Mouse (Mus musculus) gastrocnemius, adult 2 months (tissue): ENCODE measurements around the gene Spa17. TPM values are rescaled to one million over a fixed set of nuclear protein-coding genes. Genes with fewer than 3 reads are reported as not detected.

ENCODE experiments used
- DNase-seq: peaks from one replicate; pipeline ENCODE4 v3.0.0; 2022
- H3K27ac ChIP-seq: fragments of 200-600 bp; 2 replicates; pipeline ENCODE4 v1.8.1; 2022; ENCODE audit warnings: mild to moderate bottlenecking
- H3K4me3 ChIP-seq: fragments of 200-600 bp; 2 replicates; pipeline ENCODE4 v1.8.1; 2022; ENCODE audit warnings: mild to moderate bottlenecking, moderate library complexity
- CTCF ChIP-seq: fragments of 200-600 bp; IDR thresholded peaks from 2 replicates; pipeline ENCODE4 v1.8.1; 2022; ENCODE audit warnings: antibody characterized with exemption, mild to moderate bottlenecking, moderate library complexity
- intact Hi-C: fragments of 180-260 bp; cut with DNase I; formaldehyde crosslinking; loops from one replicate; pipeline ENCODE4 v1.15.1; 2025
- long read RNA-seq, 2 experiments: library from polyadenylated mRNA; stranded (forward); transcript quantifications; one replicate each; pipeline ENCODE4 v2.0.0; 2021
- total RNA-seq, 2 experiments: library from RNA; stranded (reverse); gene quantifications; 2 replicates each; pipeline ENCODE4 v1.2.3; 2021

Gene Spa17
- total RNA-seq: 1 to 10 TPM; 3.1 to 4.1 TPM
- long read RNA-seq, experiment 1, partial matches to known transcripts: 1 of 3 reads
- long read RNA-seq, experiment 1, other reads (novel, unspliced or antisense): 0 of 3 reads
- long read RNA-seq, experiment 2, partial matches to known transcripts: 1 of 7 reads
- long read RNA-seq, experiment 2, other reads (novel, unspliced or antisense): 2 of 7 reads

- intact Hi-C loops: loop anchor here (5.0 kb wide), 1 partner anchor 61 kb away; the partner anchor contains the start of gene Nrgn
- H3K27ac ChIP-seq: peak within 1 kb of the TSS; percentile 88
- H3K4me3 ChIP-seq: peak within 1 kb of the TSS; percentile 82
- TF ChIP-seq CTCF: no peak
- DNase-seq: peak; percentile 92
Measured at GRCm38 (mm10) chr9:37613182-37613910, at the start of gene Spa17. Spa17 (minus strand) TSS chr9:37613722.

GRCm38 (mm10) chr9:37663210-37663609, 49.7 kb upstream of the Spa17 start:
- TF ChIP-seq CTCF: no peak
- intact Hi-C loops: no loop called here
- Histone ChIP-seq H3K27ac (no peak overlapping the region), H3K4me3 (no peak overlapping the region)
- DNase-seq: no peak

- Histone ChIP-seq H3K4me3 (no peak overlapping the region), H3K27ac (no peak overlapping the region)
- TF ChIP-seq CTCF: no peak
- intact Hi-C loops: no loop called here
- no peak for DNase-seq
Measured at GRCm38 (mm10) chr9:37659413-37659812, 45.9 kb upstream of the Spa17 start.

- intact Hi-C loops: no loop called here
- peak; percentile 90 for DNase-seq
- no peak; the same call in 1 of the 2 replicates for TF ChIP-seq CTCF
- H3K27ac ChIP-seq: peak within 1 kb of the TSS; percentile 89
- peak within 1 kb of the TSS; percentile 84 for H3K4me3 ChIP-seq
Measured at GRCm38 (mm10) chr9:37656931-37657481, 43.5 kb upstream of the Spa17 start, which contains the start of gene Tbrg1. Tbrg1 (minus strand) TSS chr9:37657312.

GRCm38 (mm10) chr9:37656439-37656881, 42.9 kb upstream of the Spa17 start:
- DNase-seq: no peak
- Histone ChIP-seq H3K4me3 (peak overlapping the region; percentile 84), H3K27ac (peak overlapping the region; percentile 89)
- intact Hi-C loops: no loop called here
- no peak for TF ChIP-seq CTCF

GRCm38 (mm10) chr9:37655961-37656360, 42.4 kb upstream of the Spa17 start:
- H3K4me3 ChIP-seq: peak overlapping the region; percentile 84
- intact Hi-C loops: no loop called here
- TF ChIP-seq CTCF: no peak
- peak overlapping the region; percentile 89 for H3K27ac ChIP-seq
- DNase-seq: no peak

- Histone ChIP-seq H3K27ac (no peak overlapping the region), H3K4me3 (no peak overlapping the region)
- TF ChIP-seq CTCF: no peak
- intact Hi-C loops: no loop called here
- no peak for DNase-seq
Measured at GRCm38 (mm10) chr9:37653836-37654235, 40.3 kb upstream of the Spa17 start.

GRCm38 (mm10) chr9:37650639-37651038, 37.1 kb upstream of the Spa17 start:
- no peak for TF ChIP-seq CTCF
- Histone ChIP-seq H3K4me3 (no peak overlapping the region), H3K27ac (no peak overlapping the region)
- DNase-seq: no peak
- intact Hi-C loops: no loop called here

GRCm38 (mm10) chr9:37646246-37646645, 32.7 kb upstream of the Spa17 start:
- TF ChIP-seq CTCF: no peak
- Histone ChIP-seq H3K4me3 (no peak overlapping the region), H3K27ac (no peak overlapping the region)
- intact Hi-C loops: no loop called here
- DNase-seq: no peak

- intact Hi-C loops: no loop called here
- Histone ChIP-seq H3K27ac (no peak overlapping the region), H3K4me3 (no peak overlapping the region)
- no peak for DNase-seq
- no peak for TF ChIP-seq CTCF
Measured at GRCm38 (mm10) chr9:37638721-37639120, 25.2 kb upstream of the Spa17 start.

- TF ChIP-seq CTCF: no peak
- Histone ChIP-seq H3K4me3 (no peak overlapping the region), H3K27ac (no peak overlapping the region)
- no peak for DNase-seq
- intact Hi-C loops: no loop called here
Measured at GRCm38 (mm10) chr9:37636800-37637542, 23.4 kb upstream of the Spa17 start.

- DNase-seq: peak; percentile 42
- peak; percentile 82 for TF ChIP-seq CTCF
- intact Hi-C loops: no loop called here
- Histone ChIP-seq H3K27ac (no peak overlapping the region), H3K4me3 (no peak overlapping the region)
Measured at GRCm38 (mm10) chr9:37636335-37636734, 22.8 kb upstream of the Spa17 start.

GRCm38 (mm10) chr9:37634269-37634668, 20.7 kb upstream of the Spa17 start:
- intact Hi-C loops: no loop called here
- no peak overlapping the region for H3K4me3 ChIP-seq
- no peak overlapping the region for H3K27ac ChIP-seq
- TF ChIP-seq CTCF: no peak
- DNase-seq: no peak
